Mouse (Mus musculus) myocyte (in vitro differentiated cells): ENCODE results near the gene Ndufa11. TPM values are rescaled to one million over a fixed set of nuclear protein-coding genes. Genes with fewer than 3 reads are reported as not detected.

ENCODE experiments used
- H3K27me3 ChIP-seq: one replicate; pipeline ENCODE4 v1.6.1; 2011; ENCODE audit not compliant: control insufficient read depth, insufficient read depth, insufficient read length
- H3K36me3 ChIP-seq: one replicate; pipeline ENCODE4 v1.6.1; 2011; ENCODE audit not compliant: control insufficient read depth, insufficient read depth
- H3K4me2 ChIP-seq: one replicate; pipeline ENCODE4 v1.6.1; 2011; ENCODE audit warnings: low read depth, control low read depth
- H3K4me3 ChIP-seq: one replicate; pipeline ENCODE4 v1.5.1; 2011; ENCODE audit warnings: mild to moderate bottlenecking, control low read depth, moderate library complexity
- H3K79me2 ChIP-seq: one replicate; pipeline ENCODE4 v1.6.1; 2011; ENCODE audit not compliant: control insufficient read depth, insufficient read depth
- H3ac ChIP-seq: one replicate; pipeline ENCODE4 v1.6.1; 2011; ENCODE audit not compliant: control insufficient read depth, insufficient read length
- CEBPB ChIP-seq: IDR thresholded peaks from 2 replicates; pipeline ENCODE4 v1.6.1; 2011; ENCODE audit warnings: mild to moderate bottlenecking, moderate library complexity; ENCODE audit not compliant: poor library complexity, insufficient read depth, severe bottlenecking
- E2F4 ChIP-seq: IDR thresholded peaks from one replicate; pipeline ENCODE4 v1.6.1; 2011; ENCODE audit warnings: mild to moderate bottlenecking, control low read depth, moderate library complexity; ENCODE audit not compliant: insufficient read depth
- MAX ChIP-seq: IDR thresholded peaks from one replicate; pipeline ENCODE4 v1.6.1; 2011; ENCODE audit warnings: low read depth, mild to moderate bottlenecking, control low read depth
- MYOD1 ChIP-seq, 3 experiments: IDR thresholded peaks; one replicate each; pipeline ENCODE4 v1.6.1; 2011; ENCODE audit warnings: control low read depth in 2 of 3, low read depth in 2 of 3, mild to moderate bottlenecking in 2 of 3, moderate library complexity in 1 of 3; ENCODE audit not compliant: insufficient read length in 2 of 3, control insufficient read depth in 1 of 3
- MYOG ChIP-seq, 3 experiments: IDR thresholded peaks; one replicate each; pipeline ENCODE4 v1.6.1; 2011; ENCODE audit warnings: control low read depth in 2 of 3, low read depth in 2 of 3, mild to moderate bottlenecking in 2 of 3; ENCODE audit not compliant: insufficient read length in 2 of 3, control insufficient read depth in 1 of 3, insufficient read depth in 1 of 3
- POLR2A ChIP-seq: IDR thresholded peaks from one replicate; pipeline ENCODE4 v1.6.1; 2011; ENCODE audit warnings: low read depth, mild to moderate bottlenecking, control low read depth, moderate library complexity; ENCODE audit not compliant: insufficient read length
- POLR2AphosphoS2 ChIP-seq: IDR thresholded peaks from one replicate; pipeline ENCODE4 v1.6.1; 2011; ENCODE audit warnings: low read depth, control low read depth; ENCODE audit not compliant: insufficient read length
- REST ChIP-seq: IDR thresholded peaks from one replicate; pipeline ENCODE4 v1.6.1; 2011; ENCODE audit warnings: mild to moderate bottlenecking, control low read depth, moderate library complexity; ENCODE audit not compliant: insufficient read depth, insufficient read length
- SRF ChIP-seq: IDR thresholded peaks from one replicate; pipeline ENCODE4 v1.6.1; 2011; ENCODE audit warnings: low read depth; ENCODE audit not compliant: control insufficient read depth, insufficient read length
- TCF12 ChIP-seq: IDR thresholded peaks from one replicate; pipeline ENCODE4 v1.6.1; 2011; ENCODE audit warnings: mild to moderate bottlenecking, control low read depth; ENCODE audit not compliant: poor library complexity, insufficient read depth, severe bottlenecking
- TCF3 ChIP-seq: IDR thresholded peaks from one replicate; pipeline ENCODE4 v1.6.1; 2011; ENCODE audit warnings: low read depth, control low read depth; ENCODE audit not compliant: insufficient read length
- USF1 ChIP-seq: IDR thresholded peaks from one replicate; pipeline ENCODE4 v1.6.1; 2011; ENCODE audit warnings: low read depth, mild to moderate bottlenecking, control low read depth, moderate library complexity
- polyA plus RNA-seq: library from polyadenylated mRNA; unstranded; fragments of >200 nt; fragmentation: generic; extraction: Trizol; gene quantifications from one replicate; pipeline ENCODE4 v1.2.1, GENCODE M21; 2012; ENCODE audit warnings: missing spikeins

Gene Ndufa11
- polyA plus RNA-seq, 1 experiment, result 469 TPM

DNA sequence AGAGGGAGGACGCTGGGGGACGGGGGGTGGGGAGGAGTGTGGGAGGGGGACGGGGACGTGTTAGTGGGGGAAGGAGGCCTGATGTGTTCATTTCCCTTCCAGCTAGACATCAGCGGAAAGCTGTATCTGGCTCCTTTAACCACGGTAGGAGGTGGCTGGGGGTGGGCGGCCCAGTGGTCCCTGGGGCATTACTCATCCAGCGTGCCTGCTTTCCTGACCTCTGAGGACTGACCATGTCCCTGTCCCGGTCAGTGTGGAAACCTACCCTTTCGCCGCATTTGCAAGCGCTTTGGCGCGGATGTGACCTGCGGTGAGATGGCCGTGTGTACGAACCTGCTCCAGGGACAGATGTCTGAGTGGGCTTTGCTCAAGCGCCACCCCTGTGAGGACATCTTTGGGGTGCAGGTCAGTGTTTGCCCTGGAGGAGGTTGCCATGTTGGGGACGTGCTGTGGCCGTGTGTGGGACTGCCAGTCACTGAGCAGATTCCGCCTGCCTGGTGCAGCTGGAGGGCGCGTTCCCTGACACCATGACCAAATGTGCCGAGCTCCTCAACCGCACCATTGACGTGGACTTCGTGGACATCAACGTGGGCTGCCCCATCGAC is 50.1 kb downstream of the Ndufa11 start:
- no peak overlapping the region for H3ac ChIP-seq
- no peak overlapping the region for H3K4me2 ChIP-seq
- no peak for TF ChIP-seq MYOG (IDR thresholded peaks at IDR 0.05; ENCODE audit: control insufficient read depth in 1 of 3, insufficient read depth in 1 of 3, insufficient read length in 2 of 3, low read depth in 2 of 3)
- no peaks in the 10 kb centered on the region for H3K27me3 ChIP-seq
- H3K4me3 ChIP-seq, result no peak overlapping the region
- H3K79me2 ChIP-seq, result no peaks in the 10 kb centered on the region
- H3K36me3 ChIP-seq, result no peaks in the 10 kb centered on the region

GRCm38 (mm10) chr17:56768941-56769340 is 51.4 kb downstream of the Ndufa11 start:
- no peaks in the 10 kb centered on the region for H3K36me3 ChIP-seq
- TF ChIP-seq MYOG (IDR thresholded peaks at IDR 0.05; ENCODE audit: control insufficient read depth in 1 of 3, insufficient read depth in 1 of 3, insufficient read length in 2 of 3, low read depth in 2 of 3) (no peak), MAX (no peak), USF1 (no peak), POLR2A (no peak), SRF (no peak), E2F4 (no peak), TCF3 (no peak), POLR2AphosphoS2 (no peak), TCF12 (no peak), CEBPB (no peak)
- H3K27me3 ChIP-seq, result no peaks in the 10 kb centered on the region
- H3K4me2 ChIP-seq, result no peak overlapping the region
- H3K4me3 ChIP-seq, result no peak overlapping the region
- H3ac ChIP-seq, result no peak overlapping the region
- H3K79me2 ChIP-seq, result no peaks in the 10 kb centered on the region

- Histone ChIP-seq H3K79me2 (no peaks in the 10 kb centered on the region), H3K27me3 (no peaks in the 10 kb centered on the region), H3ac (no peak within 1 kb of the TSS), H3K36me3 (no peaks in the 10 kb centered on the region), H3K4me3 (no peak within 1 kb of the TSS), H3K4me2 (no peak within 1 kb of the TSS)
- TF ChIP-seq E2F4, result no peak
- TF ChIP-seq CEBPB, result no peak
- TF ChIP-seq MYOD1 (IDR thresholded peaks at IDR 0.05; ENCODE audit: control insufficient read depth in 1 of 3, insufficient read length in 2 of 3, low read depth in 2 of 3), result no peak
- no peak for TF ChIP-seq USF1
- no peak for TF ChIP-seq SRF
- no peak for TF ChIP-seq REST
- no peak for TF ChIP-seq POLR2AphosphoS2
- no peak for TF ChIP-seq MAX
- TF ChIP-seq TCF12, result no peak
Observed at GRCm38 (mm10) chr17:56769950-56770349, 52.4 kb downstream of the Ndufa11 start, which contains the start of gene Prr22. Prr22 (plus strand) TSS chr17:56770250.

Other genes starting within 250 kb of the Ndufa11 start
- gene Ptprs, start 241.3 kb upstream of the Ndufa11 start, polyA plus RNA-seq, result 116 TPM
- gene Znrf4, start 205.3 kb upstream of the Ndufa11 start, polyA plus RNA-seq, result not detected
- gene Gm20219, start 163.4 kb upstream of the Ndufa11 start, polyA plus RNA-seq, result 0.28 TPM
- gene Safb2, start 133.2 kb upstream of the Ndufa11 start, polyA plus RNA-seq, result 35.3 TPM
- 58.9 TPM for gene Safb, start 132.9 kb upstream of the Ndufa11 start, polyA plus RNA-seq
- gene 2410015M20Rik, start 108.0 kb upstream of the Ndufa11 start, polyA plus RNA-seq, result 587 TPM
- 3,746 TPM for gene Rpl36, start 104.4 kb upstream of the Ndufa11 start, polyA plus RNA-seq
- gene Lonp1, start 90.9 kb upstream of the Ndufa11 start, polyA plus RNA-seq, result 278 TPM
- 0.16 TPM for gene Catsperd, start 89.6 kb upstream of the Ndufa11 start, polyA plus RNA-seq
- 70.0 TPM for gene Ranbp3, start 44.5 kb upstream of the Ndufa11 start, polyA plus RNA-seq
- 6.5 TPM for gene Vmac, start 255 bp downstream of the Ndufa11 start, polyA plus RNA-seq
- gene Nrtn, start 39.8 kb downstream of the Ndufa11 start, polyA plus RNA-seq, result 0.78 TPM
- gene Dus3l, start 47.0 kb downstream of the Ndufa11 start, polyA plus RNA-seq, result 38.7 TPM
- gene Prr22, start 52.5 kb downstream of the Ndufa11 start, polyA plus RNA-seq, result 0.16 TPM
- gene Rfx2, start 113.2 kb downstream of the Ndufa11 start, polyA plus RNA-seq, result 4.4 TPM
- not detected for gene Acsbg2, start 156.7 kb downstream of the Ndufa11 start, polyA plus RNA-seq
- 0.01 TPM for gene 1700061G19Rik, start 157.7 kb downstream of the Ndufa11 start, polyA plus RNA-seq
- 28.5 TPM for gene Mllt1, start 217.6 kb downstream of the Ndufa11 start, polyA plus RNA-seq